Mouse (Mus musculus) lung, postnatal 0 days (tissue): ENCODE results near the gene Flrt1. TPM values are rescaled to one million over a fixed set of nuclear protein-coding genes. Genes with fewer than 3 reads are reported as not detected.

Source experiments
- ATAC-seq: fragments of 200-750 bp; cut with Nextera tagmentation; 2 replicates; pipeline ENCODE4 v1.8.0; 2017; ENCODE audit warnings: moderate library complexity
- DNase-seq: peaks from one replicate; pipeline ENCODE4 v3.0.0-alpha.2; 2016; ENCODE audit warnings: low spot score
- H3K27ac ChIP-seq: fragments of 300-500 bp; sonication (generic); 2 replicates; pipeline ENCODE4 v1.5.1; 2014; ENCODE audit warnings: antibody characterized with exemption, mild to moderate bottlenecking, low read length, mixed read lengths
- H3K27me3 ChIP-seq: fragments of 300-500 bp; sonication (generic); replicated peaks from 2 replicates; pipeline ENCODE4 v1.6.1; 2014; ENCODE audit warnings: low read length, mixed read lengths; ENCODE audit not compliant: insufficient read depth
- H3K36me3 ChIP-seq: fragments of 300-500 bp; sonication (generic); 2 replicates; pipeline ENCODE4 v1.6.1; 2014; ENCODE audit warnings: low read length, mixed read lengths; ENCODE audit not compliant: insufficient read depth
- H3K4me1 ChIP-seq: fragments of 300-500 bp; sonication (generic); 2 replicates; pipeline ENCODE4 v1.6.1; 2014; ENCODE audit warnings: antibody characterized with exemption, low read depth, low read length, mixed read lengths; ENCODE audit not compliant: insufficient read depth
- H3K4me2 ChIP-seq: fragments of 300-500 bp; sonication (generic); replicated peaks from 2 replicates; pipeline ENCODE4 v1.6.1; 2014; ENCODE audit warnings: low read depth, mild to moderate bottlenecking, low read length, moderate library complexity, mixed read lengths
- H3K4me3 ChIP-seq: fragments of 300-500 bp; sonication (generic); 2 replicates; pipeline ENCODE4 v1.5.1; 2014; ENCODE audit warnings: low read depth, low read length
- H3K9ac ChIP-seq: fragments of 300-500 bp; sonication (generic); replicated peaks from 2 replicates; pipeline ENCODE4 v1.6.1; 2014; ENCODE audit warnings: low read depth, mild to moderate bottlenecking
- H3K9me3 ChIP-seq: fragments of 300-500 bp; sonication (generic); 2 replicates; pipeline ENCODE4 v1.6.1; 2016; ENCODE audit warnings: low read length, mixed read lengths
- CTCF ChIP-seq: IDR thresholded peaks from 2 replicates; pipeline ENCODE4 v1.5.1; 2016; ENCODE audit warnings: antibody characterized with exemption, mild to moderate bottlenecking
- EP300 ChIP-seq: IDR thresholded peaks from 2 replicates; pipeline ENCODE4 v1.6.1; 2016; ENCODE audit warnings: antibody characterized with exemption, mild to moderate bottlenecking, control low read depth
- WGBS: fragments of 180-500 bp; shearing (Covaris S2); extraction: QIAGEN DNeasy Blood & Tissue Kit; methylation state at CpG from one replicate; pipeline ENCODE4 v1.1.7; 2014; 5-methylcytosine and 5-hydroxymethylcytosine counted together
- polyA plus RNA-seq: library from polyadenylated mRNA; unstranded; fragments of >200 nt; fragmentation: Nextera tagmentation; extraction: Ambion mirVana; gene quantifications from 2 replicates; pipeline ENCODE4 v1.2.1, GENCODE M21; 2015

The Flrt1 gene
- polyA plus RNA-seq, 1 experiment from 2014 or later: 0.17 TPM

- Histone ChIP-seq H3K4me2 (peak overlapping the region; percentile 37; the same call in 1 of the 2 replicates), H3K27ac (no peak overlapping the region), H3K27me3 (no peaks in the 10 kb centered on the region), H3K4me3 (no peak overlapping the region), H3K9me3 (no peaks in the 10 kb centered on the region), H3K9ac (no peak overlapping the region), H3K36me3 (no peaks in the 10 kb centered on the region), H3K4me1 (peaks cover 2% of the 10 kb centered on the region; the same call in 1 of the 2 replicates)
- ATAC-seq: peak; percentile 55
- TF ChIP-seq EP300 (no peak), CTCF (no peak)
- peak; percentile 71 for DNase-seq
- WGBS: 63% methylated on average over 4 of the region's 4 CpGs
These were observed 2.1 kb downstream of the Flrt1 start for GRCm38 (mm10) chr19:7103349-7103992.

- H3K9ac ChIP-seq: no peak overlapping the region
- no peaks in the 10 kb centered on the region for H3K4me1 ChIP-seq
- TF ChIP-seq CTCF: no peak
- TF ChIP-seq EP300: no peak
- no peak for DNase-seq
- WGBS: 90% methylated on average over 10 of the region's 10 CpGs
- H3K27me3 ChIP-seq: no peaks in the 10 kb centered on the region
- ATAC-seq: no peak
- H3K27ac ChIP-seq: no peak overlapping the region
- no peaks in the 10 kb centered on the region for H3K9me3 ChIP-seq
- no peak overlapping the region for H3K4me2 ChIP-seq
- H3K36me3 ChIP-seq: no peaks in the 10 kb centered on the region
- no peak overlapping the region for H3K4me3 ChIP-seq
These were observed 3.5 kb downstream of the Flrt1 start for GRCm38 (mm10) chr19:7102039-7102438.

- 62% methylated on average over 3 of the region's 3 CpGs for WGBS
- no peak for ATAC-seq
- H3K4me1 ChIP-seq: no peaks in the 10 kb centered on the region
- no peak overlapping the region for H3K9ac ChIP-seq
- no peaks in the 10 kb centered on the region for H3K9me3 ChIP-seq
- TF ChIP-seq CTCF (no peak), EP300 (no peak)
- no peak overlapping the region for H3K27ac ChIP-seq
- H3K4me2 ChIP-seq: no peak overlapping the region
- no peak overlapping the region for H3K4me3 ChIP-seq
- DNase-seq: no peak
- no peaks in the 10 kb centered on the region for H3K36me3 ChIP-seq
- no peaks in the 10 kb centered on the region for H3K27me3 ChIP-seq
These were observed 5.8 kb downstream of the Flrt1 start for GRCm38 (mm10) chr19:7099620-7100155.

GRCm38 (mm10) chr19:7092756-7093155 lies 12.8 kb downstream of the Flrt1 start:
- Histone ChIP-seq H3K9me3 (no peaks in the 10 kb centered on the region), H3K9ac (no peak overlapping the region), H3K36me3 (no peaks in the 10 kb centered on the region), H3K27me3 (no peaks in the 10 kb centered on the region), H3K4me2 (no peak overlapping the region), H3K27ac (no peak overlapping the region), H3K4me1 (no peaks in the 10 kb centered on the region), H3K4me3 (no peak overlapping the region)
- DNase-seq: no peak
- no peak for ATAC-seq
- WGBS: 71% methylated on average over 5 of the region's 5 CpGs
- TF ChIP-seq EP300 (no peak), CTCF (no peak)

GRCm38 (mm10) chr19:7091448-7092050 lies 14.0 kb downstream of the Flrt1 start:
- TF ChIP-seq CTCF: no peak
- TF ChIP-seq EP300: no peak
- DNase-seq (no peak), ATAC-seq (no peak)
- Histone ChIP-seq H3K9ac (no peak overlapping the region), H3K36me3 (no peaks in the 10 kb centered on the region), H3K27me3 (no peaks in the 10 kb centered on the region), H3K27ac (no peak overlapping the region), H3K4me2 (no peak overlapping the region), H3K9me3 (no peaks in the 10 kb centered on the region), H3K4me3 (no peak overlapping the region), H3K4me1 (no peaks in the 10 kb centered on the region)
- 68% methylated on average over 10 of the region's 10 CpGs for WGBS

- H3K36me3 ChIP-seq: no peaks in the 10 kb centered on the region
- H3K4me1 ChIP-seq: no peaks in the 10 kb centered on the region
- TF ChIP-seq CTCF: no peak
- TF ChIP-seq EP300: no peak
- no peak for DNase-seq
- no peaks in the 10 kb centered on the region for H3K27me3 ChIP-seq
- no peaks in the 10 kb centered on the region for H3K9me3 ChIP-seq
- ATAC-seq: no peak
- no peak overlapping the region for H3K4me3 ChIP-seq
- no peak overlapping the region for H3K27ac ChIP-seq
- no peak overlapping the region for H3K4me2 ChIP-seq
- WGBS: 43% methylated on average over 10 of the region's 10 CpGs
- no peak overlapping the region for H3K9ac ChIP-seq
These were observed 15.0 kb downstream of the Flrt1 start for GRCm38 (mm10) chr19:7090369-7091064.
